Mouse (Mus musculus) midbrain, embryonic 14.5 days (tissue): ENCODE measurements at regions not wholly inside any gene's neighbourhood (a gene's known extent, or its start where the extent isn't known, plus 50 kb on each side); places are given as distances from the start of the nearest gene placed in this dataset.
A peak's percentile ranks its signal among the peaks of the same experiment; 100 is the strongest.

Experiments
- ATAC-seq: fragments of 200-750 bp; cut with Nextera tagmentation; 2 replicates; pipeline ENCODE4 v1.8.0; 2017; ENCODE audit warnings: moderate number of reproducible peaks, moderate library complexity; ENCODE audit not compliant: low FRiP score, low TSS enrichment
- DNase-seq: peaks from one replicate; pipeline ENCODE4 v3.0.0-alpha.2; 2015
- H3K27ac ChIP-seq: fragments of 300-500 bp; sonication (generic); replicated peaks from 2 replicates; pipeline ENCODE4 v1.5.1; 2014; ENCODE audit warnings: mild to moderate bottlenecking, low read depth, low read length, moderate library complexity
- H3K27me3 ChIP-seq: fragments of 300-500 bp; sonication (generic); 2 replicates; pipeline ENCODE4 v1.6.1; 2014; ENCODE audit warnings: low read length, control low read depth, mixed read lengths; ENCODE audit not compliant: control insufficient read depth, insufficient read depth
- H3K36me3 ChIP-seq: fragments of 300-500 bp; sonication (generic); 2 replicates; pipeline ENCODE4 v1.6.1; 2014; ENCODE audit warnings: low read length, control low read depth; ENCODE audit not compliant: control insufficient read depth, insufficient read depth
- H3K4me1 ChIP-seq: fragments of 300-500 bp; sonication (generic); 2 replicates; pipeline ENCODE4 v1.6.1; 2014; ENCODE audit warnings: mild to moderate bottlenecking, antibody characterized with exemption, low read length, control low read depth; ENCODE audit not compliant: control insufficient read depth, insufficient read depth
- H3K4me2 ChIP-seq: fragments of 300-500 bp; sonication (generic); 2 replicates; pipeline ENCODE4 v1.6.1; 2014; ENCODE audit warnings: mild to moderate bottlenecking, low read length, moderate library complexity
- H3K4me3 ChIP-seq: fragments of 300-500 bp; sonication (generic); replicated peaks from 2 replicates; pipeline ENCODE4 v1.5.1; 2014; ENCODE audit warnings: low read depth, low read length
- H3K9ac ChIP-seq: fragments of 300-500 bp; sonication (generic); replicated peaks from 2 replicates; pipeline ENCODE4 v1.6.1; 2014; ENCODE audit warnings: mild to moderate bottlenecking, low read length, moderate library complexity
- H3K9me3 ChIP-seq: fragments of 300-500 bp; sonication (generic); 2 replicates; pipeline ENCODE4 v1.6.1; 2016; ENCODE audit warnings: low read length, control low read depth, mixed read lengths; ENCODE audit not compliant: control insufficient read depth
- WGBS: fragments of 180-500 bp; shearing (Covaris S2); extraction: QIAGEN DNeasy Blood & Tissue Kit; methylation state at CpG from one replicate; pipeline ENCODE4 v1.1.7; 2014; 5-methylcytosine and 5-hydroxymethylcytosine counted together

DNA sequence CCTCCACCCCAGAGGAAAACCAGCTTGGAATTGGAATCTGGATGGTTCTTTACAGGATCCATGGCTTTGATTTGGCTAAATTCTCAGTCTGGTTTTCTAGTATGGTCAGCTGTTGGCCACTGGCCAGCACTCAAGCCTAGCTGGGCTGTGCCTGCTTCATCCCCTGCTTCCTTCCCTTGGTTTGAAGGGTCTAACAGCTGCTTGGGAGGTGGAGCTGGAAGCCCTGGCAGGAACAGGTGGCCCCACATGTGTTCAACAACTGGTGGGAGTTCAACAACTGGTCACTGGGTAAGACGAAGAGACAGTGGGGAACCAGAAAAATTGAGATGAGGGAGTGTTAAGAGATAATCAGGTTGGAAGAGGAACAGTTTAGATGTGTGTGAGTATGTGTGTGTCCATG is 82.3 kb upstream of the C2cd4b start:
- Histone ChIP-seq H3K4me3 (no peak overlapping the region), H3K4me1 (no peaks in the 10 kb centered on the region), H3K4me2 (no peak overlapping the region), H3K9ac (no peak overlapping the region), H3K27ac (no peak overlapping the region), H3K9me3 (no peaks in the 10 kb centered on the region), H3K27me3 (no peaks in the 10 kb centered on the region), H3K36me3 (no peaks in the 10 kb centered on the region)
- 79% methylated on average over 1 of the region's 1 CpGs for WGBS
- DNase-seq (no peak), ATAC-seq (no peak)

- H3K27me3 ChIP-seq = no peaks in the 10 kb centered on the region
- 10% methylated on average over 7 of the region's 7 CpGs for WGBS
- no peak overlapping the region for H3K27ac ChIP-seq
- H3K4me3 ChIP-seq = no peak overlapping the region
- DNase-seq = peak; percentile 95
- H3K4me2 ChIP-seq = no peak overlapping the region
- no peak for ATAC-seq
- H3K9me3 ChIP-seq = 0 out of 2 replicates have a peak, but pooled peaks cover 12% of the 10 kb centered on the region
- H3K4me1 ChIP-seq = no peaks in the 10 kb centered on the region
- no peak overlapping the region for H3K9ac ChIP-seq
- no peaks in the 10 kb centered on the region for H3K36me3 ChIP-seq
Measured at GRCm38 (mm10) chr9:67683367-67683766, 75.9 kb upstream of the C2cd4b start.

- ATAC-seq (no peak), DNase-seq (no peak)
- Histone ChIP-seq H3K4me3 (no peak overlapping the region), H3K9me3 (no peaks in the 10 kb centered on the region), H3K27me3 (no peaks in the 10 kb centered on the region), H3K27ac (no peak overlapping the region), H3K9ac (no peak overlapping the region), H3K4me2 (no peak overlapping the region), H3K36me3 (no peaks in the 10 kb centered on the region), H3K4me1 (no peaks in the 10 kb centered on the region)
- WGBS = 93% methylated on average over 13 of the region's 13 CpGs
Measured at GRCm38 (mm10) chr9:67692396-67692795, 66.8 kb upstream of the C2cd4b start.

- no peaks in the 10 kb centered on the region for H3K27me3 ChIP-seq
- H3K9me3 ChIP-seq = no peaks in the 10 kb centered on the region
- H3K4me1 ChIP-seq = no peaks in the 10 kb centered on the region
- no peak overlapping the region for H3K27ac ChIP-seq
- H3K36me3 ChIP-seq = no peaks in the 10 kb centered on the region
- 17% methylated on average over 7 of the region's 7 CpGs for WGBS
- H3K4me3 ChIP-seq = no peak overlapping the region
- H3K4me2 ChIP-seq = no peak overlapping the region
- no peak overlapping the region for H3K9ac ChIP-seq
- DNase-seq = peak; percentile 40
- no peak for ATAC-seq
Measured at GRCm38 (mm10) chr9:67693716-67694115, 65.5 kb upstream of the C2cd4b start.

DNA sequence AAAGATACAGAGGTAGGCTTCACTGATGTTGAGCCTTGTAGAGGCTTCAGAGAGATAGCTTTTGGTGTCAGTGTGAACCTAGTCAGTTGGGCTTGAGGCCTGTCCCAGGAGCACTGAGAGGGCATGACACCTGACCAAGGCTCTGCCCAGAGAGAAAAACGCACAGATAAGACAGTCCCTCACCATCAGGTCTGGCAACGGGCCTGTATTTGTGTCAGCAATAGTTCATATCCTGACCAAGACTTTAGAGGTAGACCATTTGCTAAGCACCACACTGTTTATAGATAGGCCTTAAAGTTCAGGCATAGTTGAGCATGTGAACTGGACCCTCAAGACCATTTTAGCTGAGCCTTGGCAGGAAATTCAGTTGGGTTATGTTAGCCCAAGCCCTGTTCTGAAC is 60.4 kb upstream of the C2cd4b start:
- DNase-seq (no peak), ATAC-seq (no peak)
- H3K4me2 ChIP-seq = no peak overlapping the region
- no peaks in the 10 kb centered on the region for H3K36me3 ChIP-seq
- no peaks in the 10 kb centered on the region for H3K9me3 ChIP-seq
- H3K27me3 ChIP-seq = no peaks in the 10 kb centered on the region
- H3K27ac ChIP-seq = no peak overlapping the region
- 0 out of 2 replicates have a peak, but pooled peaks cover 5% of the 10 kb centered on the region for H3K4me1 ChIP-seq
- H3K4me3 ChIP-seq = no peak overlapping the region
- no peak overlapping the region for H3K9ac ChIP-seq
- 96% methylated on average over 2 of the region's 2 CpGs for WGBS

GRCm38 (mm10) chr9:67699846-67700579 is 59.2 kb upstream of the C2cd4b start:
- ATAC-seq = peak; percentile 55; the same call in 1 of the 2 replicates
- Histone ChIP-seq H3K4me3 (peak overlapping the region; percentile 34), H3K27ac (peak overlapping the region; percentile 57), H3K9ac (peak overlapping the region; percentile 59), H3K27me3 (no peaks in the 10 kb centered on the region), H3K4me1 (0 out of 2 replicates have a peak, but pooled peaks cover 5% of the 10 kb centered on the region), H3K4me2 (peak overlapping the region; percentile 63), H3K9me3 (no peaks in the 10 kb centered on the region), H3K36me3 (no peaks in the 10 kb centered on the region)
- peak; percentile 72 for DNase-seq
- 16% methylated on average over 35 of the region's 35 CpGs for WGBS

DNA sequence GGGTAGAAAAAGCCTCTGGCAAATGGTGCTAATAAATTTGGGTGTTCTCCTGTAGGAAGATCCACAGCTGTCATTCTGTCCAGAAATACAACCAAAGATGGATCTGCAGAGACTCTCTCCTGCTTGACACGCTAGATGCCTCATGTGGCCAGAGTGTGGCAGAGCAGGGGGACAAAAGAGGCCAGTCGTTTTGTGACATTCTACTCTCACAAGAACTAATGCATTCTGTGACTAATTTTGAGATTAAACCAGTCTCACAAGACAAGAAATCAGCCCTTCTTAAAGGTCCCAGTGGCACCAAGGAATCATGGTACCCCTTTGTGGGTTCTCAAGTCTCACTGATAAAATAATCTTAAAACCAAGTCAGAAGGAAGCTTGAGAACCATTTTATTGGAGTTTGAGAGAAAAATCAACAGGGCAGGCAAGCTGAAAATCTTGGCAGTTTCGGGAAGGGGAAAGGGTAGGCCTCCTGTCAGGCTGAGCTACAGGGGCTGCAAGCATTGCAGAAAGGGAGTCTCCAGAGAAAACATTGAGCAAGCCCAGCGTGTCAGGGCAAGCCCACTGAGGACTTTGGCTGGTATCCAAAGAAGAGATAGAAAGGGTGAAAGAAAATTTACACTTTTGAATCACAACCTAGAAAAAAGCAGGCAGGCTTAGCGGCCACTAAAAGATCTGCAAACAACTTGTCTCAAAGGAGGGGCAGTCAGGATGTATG is 50.8 kb upstream of the C2cd4b start:
- Histone ChIP-seq H3K27ac (no peak overlapping the region), H3K36me3 (no peaks in the 10 kb centered on the region), H3K9me3 (no peaks in the 10 kb centered on the region), H3K9ac (no peak overlapping the region), H3K4me3 (no peak overlapping the region), H3K27me3 (no peaks in the 10 kb centered on the region), H3K4me2 (no peak overlapping the region), H3K4me1 (no peaks in the 10 kb centered on the region)
- DNase-seq = peak; percentile 22
- no peak for ATAC-seq
- 33% methylated on average over 5 of the region's 5 CpGs for WGBS
